Mouse (Mus musculus): ENCODE data around the gene Scarb1.
"Not testable (repeated sequence)": the region's sequence is repeated elsewhere in the genome, so short reads cannot be mapped to it uniquely, and the experiment has no call there.

Gene Scarb1

DNA sequence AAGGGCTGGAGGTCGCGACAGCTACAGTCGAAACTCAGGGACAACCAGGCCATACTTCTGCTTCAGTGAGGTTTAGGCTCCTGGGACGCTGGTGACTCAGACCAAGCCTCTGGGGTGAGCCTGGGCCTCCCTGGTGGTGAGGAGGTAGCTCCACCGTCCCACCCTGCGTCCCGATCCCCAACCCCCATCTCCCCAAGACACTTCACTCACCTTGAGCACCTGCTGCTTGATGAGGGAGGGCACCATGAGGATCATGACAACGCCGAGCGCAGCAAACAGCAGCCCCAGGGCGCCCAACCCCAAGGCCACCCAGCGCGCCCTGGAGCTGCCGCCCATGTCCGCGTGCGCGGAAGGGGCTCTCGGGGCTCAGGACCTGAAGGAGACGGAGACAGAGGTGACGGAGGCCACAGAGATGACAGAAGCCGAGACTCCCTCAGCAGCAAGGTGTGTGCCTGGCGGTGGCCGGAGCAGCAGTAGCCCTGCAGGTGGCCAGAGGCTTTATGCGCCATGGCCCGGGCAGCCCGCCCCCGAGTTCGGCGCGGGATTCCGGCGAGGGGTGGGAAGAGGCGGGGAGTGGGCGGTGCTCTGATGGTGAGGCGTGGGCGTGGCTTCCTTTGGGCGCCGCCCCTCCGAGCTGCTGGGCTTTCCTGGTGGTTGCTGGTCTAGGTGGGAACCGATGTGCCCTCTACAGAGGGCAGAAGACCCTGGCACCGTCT lies at the start of gene Scarb1:
Scarb1 (minus strand) TSS at position 548 of the 716 bp plus-strand sequence.
- peak; percentile 65 for DNase-seq (ENCODE audit: low spot score)

DNA sequence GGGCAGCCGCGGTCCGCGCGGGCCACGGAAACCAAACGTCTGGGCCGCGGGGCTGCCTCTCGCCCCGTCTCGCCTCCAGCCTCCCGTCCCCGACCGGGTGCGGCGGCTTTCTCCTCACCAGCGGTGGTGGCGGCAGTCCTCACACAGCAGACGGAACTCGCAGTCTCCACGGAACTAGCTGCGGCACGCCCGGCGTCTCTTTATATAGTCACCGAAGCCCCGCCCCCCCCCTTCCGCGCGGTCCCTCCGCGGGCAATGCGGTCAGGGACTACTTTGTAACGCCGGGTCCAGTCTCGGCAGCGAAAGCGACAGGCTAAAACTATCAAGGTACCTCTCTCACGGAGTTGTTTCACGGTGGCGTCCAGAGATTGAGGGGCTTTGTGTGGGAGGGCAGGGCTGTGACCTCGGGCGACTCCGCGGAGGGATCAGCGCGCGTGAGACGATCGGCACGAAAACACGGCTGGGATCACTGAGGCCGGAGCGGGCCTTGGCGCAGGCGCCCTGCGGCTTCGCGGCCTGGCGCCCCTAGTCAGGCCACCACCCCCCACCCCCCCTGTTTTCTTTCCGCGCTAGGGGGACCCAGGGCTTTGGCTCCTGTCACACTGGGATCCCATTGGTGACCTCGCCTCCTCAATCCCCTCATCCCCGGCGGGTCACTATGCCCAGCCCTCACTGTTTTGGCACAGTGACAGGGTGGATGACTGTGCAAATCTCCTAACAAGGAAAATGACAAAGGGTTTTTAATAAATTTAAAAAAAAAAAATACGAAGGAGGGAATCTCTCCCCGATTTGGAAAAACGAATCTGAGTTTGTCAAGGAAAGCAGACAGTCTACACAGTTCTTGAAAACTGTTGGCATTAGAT lies 48.9 kb upstream of the Scarb1 start, which contains the start of gene Ubc:
Ubc (minus strand) TSS at position 624 of the 863 bp plus-strand sequence.
- DNase-seq (ENCODE audit: low spot score) = peak; percentile 79

DNA sequence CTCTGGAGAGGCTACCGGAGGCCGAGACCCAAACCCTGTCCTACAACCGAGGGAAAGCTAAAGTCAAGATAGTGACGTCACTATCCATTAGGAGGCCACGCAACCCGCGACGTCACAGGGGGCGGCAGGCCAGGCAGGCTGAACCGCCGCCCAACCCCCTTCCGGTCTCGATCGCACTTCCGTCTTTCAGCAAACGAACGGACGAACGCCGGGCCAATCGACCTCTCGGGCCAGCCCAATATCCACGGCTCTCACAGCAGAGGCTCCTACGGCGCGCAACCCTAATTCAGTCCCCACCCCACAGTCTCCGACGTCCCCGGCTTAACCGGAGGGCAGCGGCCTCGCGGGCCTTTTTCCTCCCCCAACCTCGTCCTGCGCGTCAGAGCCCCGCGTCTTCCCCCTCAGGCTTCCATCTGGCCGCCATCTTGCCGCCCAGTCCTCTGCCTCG lies 48.3 kb upstream of the Scarb1 start, which contains the start of gene Gm10382:
Gm10382 (plus strand) TSS at position 192 of the 448 bp plus-strand sequence.
- DNase-seq (ENCODE audit: low spot score) = peak; percentile 54

DNA sequence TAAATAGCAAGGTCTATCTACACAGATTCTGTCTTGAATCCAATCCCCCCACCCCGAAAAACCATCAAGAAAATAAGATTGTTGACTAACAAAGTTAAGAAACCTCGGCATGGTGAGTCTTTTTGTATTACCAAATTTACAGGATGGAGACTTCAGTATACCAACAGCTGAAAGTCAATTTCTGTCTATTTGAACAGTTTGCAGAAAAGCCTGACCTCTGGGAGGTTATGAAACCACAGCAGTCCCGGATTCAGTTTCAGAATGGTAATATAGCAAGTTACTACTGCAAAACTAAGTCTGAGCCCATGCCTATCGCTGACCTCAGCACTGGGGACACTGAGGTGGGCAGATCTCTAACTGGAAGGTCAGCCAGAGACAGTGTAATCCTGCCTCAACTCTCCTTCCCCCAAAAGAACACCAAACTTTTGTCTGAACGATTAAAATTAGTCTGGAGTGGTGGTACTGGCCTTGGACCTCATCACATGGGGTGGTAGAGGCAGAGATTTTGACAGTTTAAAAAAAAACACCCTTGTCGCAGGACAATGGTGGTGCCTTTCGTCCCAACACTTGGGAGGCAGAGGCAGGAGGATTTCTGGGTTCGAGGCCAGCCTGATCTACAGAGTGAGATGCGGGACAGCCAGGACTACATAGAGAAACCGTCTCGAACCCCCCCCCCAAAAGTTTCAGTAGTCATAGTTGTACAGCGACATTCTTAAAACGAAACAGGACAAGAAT lies 47.6 kb upstream of the Scarb1 start:
- no peak for DNase-seq (ENCODE audit: low spot score)

DNA sequence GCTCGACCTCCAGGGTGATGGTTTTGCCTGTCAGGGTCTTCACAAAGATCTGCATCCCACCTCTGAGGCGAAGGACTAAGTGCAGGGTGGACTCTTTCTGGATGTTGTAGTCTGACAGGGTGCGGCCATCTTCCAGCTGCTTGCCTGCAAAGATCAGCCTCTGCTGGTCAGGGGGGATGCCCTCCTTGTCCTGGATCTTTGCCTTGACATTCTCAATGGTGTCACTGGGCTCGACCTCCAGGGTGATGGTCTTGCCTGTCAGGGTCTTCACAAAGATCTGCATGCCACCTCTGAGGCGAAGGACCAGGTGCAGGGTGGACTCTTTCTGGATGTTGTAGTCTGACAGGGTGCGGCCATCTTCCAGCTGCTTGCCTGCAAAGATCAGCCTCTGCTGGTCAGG lies 46.4 kb upstream of the Scarb1 start:
- DNase-seq (ENCODE audit: low spot score) = not testable (repeated sequence)

DNA sequence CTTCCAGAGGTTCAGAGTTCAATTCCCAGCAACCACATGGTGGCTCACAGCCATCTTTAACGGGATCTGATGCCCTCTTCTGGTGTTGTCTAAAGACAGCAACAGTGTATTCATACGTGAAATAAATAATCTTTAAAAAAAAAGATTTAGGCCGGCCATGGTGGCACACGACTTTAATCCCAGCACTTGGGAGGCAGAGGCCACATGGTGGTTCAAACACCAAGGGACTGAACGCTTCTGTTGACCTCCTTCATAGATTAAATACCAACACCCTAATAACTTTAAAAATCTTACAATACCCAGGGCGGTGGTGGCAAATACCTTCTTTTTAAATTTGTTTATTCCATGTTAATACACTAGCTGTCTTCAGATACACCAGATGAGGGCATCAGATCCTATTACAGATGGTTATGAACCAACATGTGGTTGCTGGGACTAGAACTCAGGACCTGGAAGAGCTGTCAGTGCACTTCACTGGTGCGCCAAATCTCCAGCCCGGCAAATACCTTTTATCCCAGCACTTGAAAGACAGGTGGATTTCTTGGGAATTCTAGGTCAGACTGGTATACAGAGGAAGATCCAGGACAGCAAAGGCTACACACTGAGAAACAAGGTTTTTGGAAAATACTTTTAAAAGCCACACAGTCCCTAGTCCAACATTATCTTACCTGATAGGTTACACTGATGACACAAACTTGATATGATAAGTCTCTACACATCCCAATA lies 44.5 kb upstream of the Scarb1 start:
- DNase-seq (ENCODE audit: low spot score) = no peak

DNA sequence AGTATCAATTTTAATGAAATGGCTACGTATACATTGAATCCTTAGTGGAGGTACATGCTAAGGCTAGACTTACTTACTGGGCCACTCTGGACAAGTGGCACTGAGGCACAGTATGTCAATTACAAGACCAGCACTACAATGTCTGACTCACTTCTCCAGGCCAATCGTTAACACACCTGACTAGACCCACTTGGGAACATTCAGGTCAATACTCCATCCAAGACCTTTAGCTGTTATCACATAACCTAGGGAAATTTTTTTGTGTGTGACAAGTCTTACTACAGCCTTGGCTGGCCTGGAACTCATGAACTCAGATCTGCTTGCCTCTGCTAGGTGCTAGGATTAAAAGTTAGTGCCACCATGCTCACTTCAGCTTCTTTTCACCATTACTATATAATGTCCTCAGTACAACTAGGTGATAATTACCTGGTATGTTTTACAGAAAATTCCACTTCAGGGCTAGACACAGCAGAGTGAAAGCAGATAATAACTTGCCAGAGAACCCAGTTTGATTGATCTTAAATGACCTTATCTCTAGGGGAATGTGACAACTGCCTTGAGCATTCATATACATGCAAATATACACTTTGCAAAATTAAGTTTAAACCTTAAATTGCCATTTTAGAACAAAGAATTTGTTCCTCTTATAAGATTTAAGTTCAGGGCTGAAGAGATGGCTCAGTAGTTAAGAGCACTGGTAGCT lies 43.8 kb upstream of the Scarb1 start:
- DNase-seq (ENCODE audit: low spot score) = no peak

DNA sequence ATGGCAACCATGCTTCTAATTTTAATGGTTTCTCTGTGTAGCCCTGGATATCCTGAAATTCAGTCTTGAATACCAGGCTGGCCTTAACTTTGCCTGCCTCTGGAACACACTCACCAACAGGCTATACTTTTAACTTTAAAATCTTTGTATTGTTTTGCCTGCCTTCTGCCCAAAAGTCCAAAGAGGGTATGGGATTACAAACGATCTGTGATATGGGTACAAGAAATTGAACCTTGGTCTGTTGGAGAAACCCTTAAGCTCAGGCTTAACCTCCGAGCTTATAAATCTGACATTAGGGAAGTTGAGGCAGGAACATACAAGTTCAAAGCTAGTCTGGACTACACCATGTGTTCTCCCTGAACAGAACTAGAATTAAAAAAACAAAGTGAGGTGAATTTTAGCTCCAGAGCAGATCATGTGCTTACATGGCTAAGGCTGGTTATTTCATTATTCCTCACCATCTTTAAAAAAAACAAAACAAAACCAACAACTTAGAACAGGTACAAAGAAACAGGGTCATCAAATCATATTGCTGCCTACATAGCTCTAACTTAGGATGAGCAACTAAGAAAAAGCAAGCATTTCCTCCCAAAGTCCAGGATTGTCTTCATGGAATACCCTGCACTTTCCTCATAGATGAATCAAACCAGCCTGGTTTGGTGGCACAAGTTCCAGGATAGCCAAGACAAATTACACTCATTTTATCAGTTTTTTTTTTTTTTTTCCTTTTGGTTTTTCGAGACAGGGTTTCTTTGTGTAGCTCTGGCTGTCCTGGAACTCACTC lies 42.9 kb upstream of the Scarb1 start:
- no peak for DNase-seq (ENCODE audit: low spot score)

DNA sequence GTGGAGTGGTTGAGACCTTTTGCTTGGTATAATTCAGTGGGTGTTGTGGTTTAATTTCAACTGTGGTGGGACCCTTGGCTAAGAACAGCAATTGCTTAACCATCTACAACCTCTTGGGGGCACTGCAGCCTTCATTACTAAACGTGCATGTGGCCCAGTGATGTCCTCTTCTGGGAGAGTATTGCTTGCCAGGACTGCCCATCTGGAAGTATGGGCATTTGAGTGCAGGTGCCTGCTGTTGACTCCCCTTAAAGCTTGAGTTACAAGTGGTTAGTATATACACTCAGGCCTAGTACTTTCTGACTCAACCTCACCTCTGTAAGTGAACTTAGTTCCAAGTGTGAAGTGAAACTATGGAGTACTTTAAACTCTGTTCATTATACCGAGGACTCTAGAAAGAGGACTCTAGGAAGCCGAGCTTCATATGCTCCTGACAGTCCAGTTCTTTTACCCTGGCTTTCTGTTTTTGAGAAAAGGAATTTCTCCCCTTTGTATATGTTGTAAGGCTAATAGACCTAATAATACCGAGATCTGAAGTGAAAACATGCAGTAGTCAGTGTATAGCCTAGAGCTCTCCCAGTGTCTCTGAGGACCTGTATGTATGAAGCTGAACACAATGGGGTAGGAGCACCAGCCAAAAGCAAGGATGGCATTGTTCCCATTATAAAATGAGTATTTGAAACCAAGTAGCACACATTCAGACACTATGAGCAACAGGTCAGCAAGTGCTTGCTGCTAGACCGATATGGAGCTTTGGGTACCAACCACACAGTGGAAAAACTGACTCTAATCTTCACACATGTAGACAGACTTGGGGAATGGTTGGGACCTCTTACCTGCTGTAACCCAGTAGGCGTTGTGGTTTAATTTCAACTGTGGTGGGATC lies 42.0 kb upstream of the Scarb1 start:
- DNase-seq (ENCODE audit: low spot score) = no peak

DNA sequence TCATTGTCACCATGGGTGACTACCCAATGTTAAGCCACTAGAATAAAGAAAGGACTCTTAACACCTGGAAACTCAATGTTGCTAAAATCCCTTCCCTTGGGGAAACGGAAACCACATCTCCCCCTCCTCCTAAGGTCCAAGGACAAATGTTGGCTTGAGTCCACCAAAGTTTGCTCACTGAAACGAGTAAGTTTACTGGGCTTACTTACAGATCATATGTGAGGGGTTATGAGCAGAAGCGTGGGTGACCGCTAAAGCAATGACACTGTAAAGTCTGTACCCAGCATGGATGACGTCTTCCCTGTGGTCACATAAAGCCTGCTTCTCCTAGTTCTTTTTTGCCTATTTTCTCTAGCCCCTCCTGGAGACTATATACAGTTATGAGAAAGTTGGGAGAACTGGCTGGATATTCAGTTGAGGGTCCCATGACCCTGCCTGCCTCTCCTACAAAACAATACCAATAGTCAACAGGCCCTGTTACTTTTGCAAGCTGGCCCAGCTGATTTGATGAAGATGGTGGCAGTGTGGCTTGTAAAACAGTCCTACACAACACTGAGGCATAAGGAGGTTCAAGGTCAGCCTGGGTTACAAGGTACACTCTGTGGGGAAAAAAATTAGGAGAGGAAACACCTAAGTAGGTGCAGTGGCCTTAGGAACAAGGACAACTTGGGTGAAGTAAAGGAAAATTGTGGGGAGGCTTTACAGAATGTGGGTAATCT lies 41.2 kb upstream of the Scarb1 start:
- no peak for DNase-seq (ENCODE audit: low spot score)

DNA sequence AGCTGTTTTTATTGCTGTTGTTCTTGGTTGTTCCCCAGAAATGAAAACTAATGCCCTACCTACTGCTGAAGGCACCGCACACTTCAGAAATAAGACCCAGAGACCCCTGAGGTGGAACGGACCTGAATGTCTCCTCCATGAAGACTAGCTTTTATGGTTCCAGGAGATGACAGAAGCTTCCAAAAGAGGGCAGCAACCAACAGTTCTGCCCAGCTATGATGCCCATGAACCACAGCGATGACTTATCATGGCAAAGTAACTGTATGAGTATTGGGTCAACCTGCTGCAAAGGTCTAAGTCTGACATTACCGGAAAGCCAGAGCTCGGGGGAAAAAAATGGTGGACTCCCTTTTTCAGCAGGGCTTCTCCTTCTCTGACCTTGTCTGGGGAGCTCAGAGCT lies 38.0 kb upstream of the Scarb1 start:
- no peak for DNase-seq (ENCODE audit: low spot score)

DNA sequence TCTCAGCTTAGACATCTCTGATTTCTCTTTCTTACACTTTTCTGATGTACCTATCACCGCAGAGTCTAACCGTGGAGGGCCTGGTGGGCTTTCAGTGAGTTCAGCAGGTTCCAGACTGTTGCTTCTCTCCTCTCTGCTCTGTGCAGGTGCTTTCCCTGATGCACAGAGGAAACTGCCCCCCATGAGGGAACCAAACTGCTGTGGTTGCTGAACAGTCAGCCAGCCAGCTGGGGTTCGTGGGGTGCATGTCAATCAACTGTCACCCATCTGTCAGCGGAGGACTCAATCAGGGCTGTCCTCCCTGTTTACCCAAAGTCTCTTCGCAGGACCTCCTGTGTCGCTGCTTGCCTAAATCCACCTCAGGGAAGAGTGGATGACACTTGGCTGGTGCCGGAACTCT lies 36.3 kb upstream of the Scarb1 start:
- no peak for DNase-seq (ENCODE audit: low spot score)

DNA sequence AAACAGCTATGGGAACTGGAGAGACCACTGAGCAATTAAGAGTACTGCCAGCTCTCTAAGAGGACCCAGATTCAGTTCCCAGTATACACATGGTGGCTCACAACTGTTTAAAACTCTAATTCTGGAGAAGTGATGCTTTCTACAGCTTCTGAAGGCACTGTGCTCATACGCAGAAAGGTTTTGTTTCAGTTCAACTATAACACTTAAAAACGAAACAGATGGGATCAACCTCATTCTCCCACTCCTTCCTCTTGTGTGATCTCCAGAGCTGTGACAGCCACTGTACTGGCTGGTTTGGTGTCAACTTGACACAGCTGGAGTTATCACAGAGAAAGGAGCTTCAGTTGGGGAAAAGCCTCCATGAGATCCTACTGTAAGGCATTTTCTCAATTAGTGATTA lies 35.0 kb upstream of the Scarb1 start:
- no peak for DNase-seq (ENCODE audit: low spot score)

DNA sequence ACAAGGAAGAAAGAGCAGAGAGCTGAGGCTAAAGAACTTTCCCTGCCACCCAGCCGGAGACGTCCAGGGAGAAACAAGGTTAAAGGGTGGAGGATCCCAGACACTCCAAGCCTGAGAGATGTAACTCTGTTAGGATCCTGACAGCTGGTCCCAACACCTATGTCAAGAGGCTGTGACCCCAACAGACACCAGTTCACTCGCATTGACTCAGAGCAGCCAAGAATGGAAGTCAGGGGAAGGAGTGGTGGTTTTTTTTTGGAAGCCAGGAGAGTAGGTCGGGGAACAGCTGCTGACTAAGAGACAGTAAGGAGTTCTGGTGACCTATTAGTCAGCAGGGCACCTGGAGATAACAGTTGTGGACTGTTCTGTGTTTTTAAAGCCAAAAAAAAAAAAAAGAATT lies 31.1 kb upstream of the Scarb1 start:
- DNase-seq (ENCODE audit: low spot score) = no peak

DNA sequence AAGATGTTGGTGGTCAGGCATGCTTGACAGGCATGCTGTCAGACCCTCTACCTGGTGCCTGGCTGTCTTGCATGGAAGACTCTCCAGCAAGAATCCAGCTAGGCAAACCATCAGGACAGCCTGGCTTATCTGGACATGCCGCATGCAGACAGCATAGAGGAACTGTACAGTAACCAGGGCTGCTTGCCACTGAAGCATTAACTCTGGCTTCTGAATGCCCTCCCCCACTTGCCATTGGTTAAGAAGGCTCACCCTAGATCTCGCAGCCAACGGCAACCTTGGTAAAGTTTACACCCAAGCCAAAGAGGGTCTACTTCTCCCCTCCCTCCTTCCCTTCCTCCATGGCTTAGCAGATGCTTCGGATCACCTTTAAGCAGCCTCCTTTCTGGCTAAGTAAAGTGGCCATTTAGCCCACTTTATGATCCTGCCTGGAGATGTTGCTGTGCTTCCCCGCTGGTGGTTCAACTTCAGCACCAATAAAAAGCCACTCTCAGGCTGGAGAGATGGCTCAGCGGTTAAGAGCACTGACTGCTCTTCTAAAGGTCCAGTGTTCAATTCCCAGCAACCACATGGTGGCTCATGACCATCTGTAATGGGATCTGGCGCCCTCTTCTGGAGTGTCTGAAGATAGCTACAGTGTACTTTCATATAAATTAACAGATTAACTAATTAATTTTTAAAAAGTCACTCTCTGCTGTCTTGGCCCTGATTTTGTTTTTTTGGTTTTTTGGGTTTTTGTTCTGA lies 30.2 kb upstream of the Scarb1 start:
- DNase-seq (ENCODE audit: low spot score) = no peak

DNA sequence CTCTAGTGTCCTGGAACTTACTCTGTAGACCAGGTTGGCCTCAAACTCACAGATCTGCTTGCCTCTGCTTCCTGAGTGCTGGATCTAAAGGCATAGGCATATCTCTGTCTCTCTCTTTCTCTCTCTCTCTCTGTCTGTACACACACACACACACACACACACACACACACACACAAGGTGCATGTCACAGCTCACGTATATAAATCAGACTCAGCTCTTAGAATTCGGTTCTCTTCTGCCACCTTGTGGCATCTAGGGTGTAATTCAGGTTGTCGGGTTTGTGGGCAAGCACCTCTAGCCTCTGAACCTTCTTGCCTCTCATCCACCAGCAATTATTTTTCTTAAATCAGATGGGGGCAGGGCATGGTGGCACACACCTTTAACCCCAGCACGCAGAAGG lies 27.7 kb upstream of the Scarb1 start:
- peak; percentile 75 for DNase-seq (ENCODE audit: low spot score)

DNA sequence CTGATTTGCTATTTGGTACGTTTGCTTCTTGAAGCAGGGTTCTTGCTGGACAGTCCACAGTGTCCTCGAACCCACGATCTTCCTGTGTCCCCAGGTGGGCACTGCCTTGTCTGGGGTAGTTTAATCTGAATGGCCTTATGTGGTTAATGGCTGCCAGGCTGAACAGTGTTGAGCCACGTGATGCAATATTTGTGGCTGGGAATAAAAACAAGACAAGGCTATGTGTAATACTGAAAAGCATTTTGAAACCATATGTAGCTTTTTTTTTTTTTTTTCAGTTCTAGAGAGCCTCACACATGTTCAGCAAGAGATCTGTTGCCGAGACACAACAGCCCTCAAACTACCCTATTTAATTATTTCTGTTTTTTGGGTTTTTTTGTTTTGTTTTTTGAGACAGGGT lies 27.3 kb upstream of the Scarb1 start:
- DNase-seq (ENCODE audit: low spot score) = no peak

Measured in layer of hippocampus, adult 9-10 months (tissue).